Mouse (Mus musculus) embryonic facial prominence, embryonic 15.5 days (tissue): Measurements from ENCODE around the gene Arhgap45. TPM values are rescaled to one million over a fixed set of nuclear protein-coding genes. Genes with fewer than 3 reads are reported as not detected.

ENCODE experiments used
- ATAC-seq: fragments of 200-750 bp; cut with Nextera tagmentation; 2 replicates; pipeline ENCODE4 v1.8.0; 2017; ENCODE audit warnings: low read depth, moderate TSS enrichment; ENCODE audit not compliant: insufficient number of reproducible peaks, low FRiP score, low TSS enrichment
- H3K27ac ChIP-seq: fragments of 300-500 bp; sonication (generic); replicated peaks from 2 replicates; pipeline ENCODE4 v1.5.1; 2015; ENCODE audit warnings: mild to moderate bottlenecking, inconsistent platforms
- H3K27me3 ChIP-seq: fragments of 300-500 bp; sonication (generic); 2 replicates; pipeline ENCODE4 v1.6.1; 2015; ENCODE audit warnings: inconsistent platforms
- H3K36me3 ChIP-seq: fragments of 300-500 bp; sonication (generic); 2 replicates; pipeline ENCODE4 v1.6.1; 2015; ENCODE audit warnings: mild to moderate bottlenecking, inconsistent platforms
- H3K4me1 ChIP-seq: fragments of 300-500 bp; sonication (generic); 2 replicates; pipeline ENCODE4 v1.6.1; 2015; ENCODE audit warnings: inconsistent platforms
- H3K4me2 ChIP-seq: fragments of 300-500 bp; sonication (generic); replicated peaks from 2 replicates; pipeline ENCODE4 v1.6.1; 2015; ENCODE audit warnings: mild to moderate bottlenecking, inconsistent platforms
- H3K4me3 ChIP-seq: fragments of 300-500 bp; sonication (generic); replicated peaks from 2 replicates; pipeline ENCODE4 v1.5.1; 2015; ENCODE audit warnings: mild to moderate bottlenecking, inconsistent platforms
- H3K9ac ChIP-seq: fragments of 300-500 bp; sonication (generic); 2 replicates; pipeline ENCODE4 v1.6.1; 2015; ENCODE audit warnings: inconsistent platforms
- H3K9me3 ChIP-seq: fragments of 300-500 bp; sonication (generic); replicated peaks from 2 replicates; pipeline ENCODE4 v1.6.1; 2016; ENCODE audit warnings: inconsistent platforms
- WGBS: fragments of 180-500 bp; shearing (Covaris S2); methylation state at CpG from one replicate; pipeline ENCODE4 v1.1.7; 2015; 5-methylcytosine and 5-hydroxymethylcytosine counted together
- polyA plus RNA-seq: library from polyadenylated mRNA; unstranded; fragments of >200 nt; fragmentation: Nextera tagmentation; extraction: Ambion mirVana; gene quantifications from 2 replicates; pipeline ENCODE4 v1.2.1, GENCODE M21; 2015

The Arhgap45 gene
- 5.1 and 6.2 TPM in 2 replicates for polyA plus RNA-seq

DNA sequence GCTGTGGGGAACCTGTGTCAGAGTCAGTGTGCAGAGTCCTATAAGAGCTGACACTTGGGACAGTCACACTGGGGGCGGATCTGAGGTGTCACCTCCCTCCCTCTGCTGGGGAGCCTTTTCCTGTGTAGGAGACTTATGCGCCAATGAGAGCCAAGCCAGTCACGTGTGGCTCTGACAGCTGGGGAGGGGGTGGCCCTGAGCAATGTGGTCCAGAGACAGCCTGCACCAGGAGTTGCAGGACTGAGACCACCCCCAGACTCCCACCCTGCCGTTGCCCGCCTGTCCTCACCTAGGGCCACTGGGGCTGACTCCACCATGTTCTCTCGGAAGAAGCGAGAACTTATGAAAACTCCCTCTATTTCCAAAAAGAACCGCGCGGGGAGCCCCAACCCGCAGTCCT, at the start of gene Arhgap45:
TSS of gene Arhgap45 (plus strand) at position 143 of the 400 bp plus-strand sequence.
- H3K4me3 ChIP-seq, result no peak within 1 kb of the TSS
- H3K9me3 ChIP-seq, result no peaks in the 10 kb centered on the region
- 70% methylated on average over 11 of the region's 11 CpGs for WGBS
- H3K4me1 ChIP-seq, result peaks cover 28% of the 10 kb centered on the region
- peaks cover 45% of the 10 kb centered on the region for H3K27me3 ChIP-seq
- H3K4me2 ChIP-seq, result no peak within 1 kb of the TSS
- H3K36me3 ChIP-seq, result peaks cover 3% of the 10 kb centered on the region; the same call in 1 of the 2 replicates
- no peak for ATAC-seq
- no peak within 1 kb of the TSS for H3K27ac ChIP-seq
- H3K9ac ChIP-seq, result no peak within 1 kb of the TSS

- ATAC-seq, result no peak
Observed at GRCm38 (mm10) chr10:79966886-79967400, 49.5 kb upstream of the Arhgap45 start.

GRCm38 (mm10) chr10:79968181-79968580, 48.3 kb upstream of the Arhgap45 start:
- Histone ChIP-seq H3K27ac (no peak overlapping the region), H3K9ac (no peak overlapping the region), H3K4me3 (no peak overlapping the region), H3K9me3 (no peaks in the 10 kb centered on the region), H3K4me1 (peaks cover 19% of the 10 kb centered on the region), H3K27me3 (no peaks in the 10 kb centered on the region), H3K4me2 (no peak overlapping the region), H3K36me3 (peaks cover 49% of the 10 kb centered on the region)
- 84% methylated on average over 1 of the region's 1 CpGs for WGBS
- ATAC-seq, result no peak

More at GRCm38 (mm10) chr10:79966886-79967400, 49.5 kb upstream of the Arhgap45 start:
- 90% methylated on average over 5 of the region's 5 CpGs for WGBS
- Histone ChIP-seq H3K4me3 (no peak overlapping the region), H3K27ac (no peak overlapping the region), H3K9ac (no peak overlapping the region), H3K36me3 (peaks cover 60% of the 10 kb centered on the region), H3K9me3 (no peaks in the 10 kb centered on the region), H3K27me3 (no peaks in the 10 kb centered on the region), H3K4me2 (no peak overlapping the region), H3K4me1 (peaks cover 19% of the 10 kb centered on the region)

GRCm38 (mm10) chr10:79969124-79969568, 47.3 kb upstream of the Arhgap45 start:
- no peak overlapping the region for H3K4me3 ChIP-seq

GRCm38 (mm10) chr10:79970415-79971182, 45.9 kb upstream of the Arhgap45 start, which contains the start of gene Grin3b:
TSS of gene Grin3b (plus strand) at chr10:79970715.
- 3% methylated on average over 47 of the region's 47 CpGs for whole genome bisulfite sequencing
- peak within 1 kb of the TSS; percentile 54 for H3K9ac ChIP-seq
- H3K4me1 ChIP-seq, result peaks cover 19% of the 10 kb centered on the region
- peak within 1 kb of the TSS; percentile 54 for H3K4me3 ChIP-seq
- peaks cover 40% of the 10 kb centered on the region for H3K36me3 ChIP-seq
- ATAC-seq, result no peak
- peak within 1 kb of the TSS; percentile 98 for H3K4me2 ChIP-seq
- H3K27ac ChIP-seq, result no peak within 1 kb of the TSS; the same call in 1 of the 2 replicates
- H3K9me3 ChIP-seq, result no peaks in the 10 kb centered on the region
- H3K27me3 ChIP-seq, result no peaks in the 10 kb centered on the region

More at GRCm38 (mm10) chr10:79969124-79969568, 47.3 kb upstream of the Arhgap45 start:
- H3K4me1 ChIP-seq, result peaks cover 19% of the 10 kb centered on the region
- peaks cover 42% of the 10 kb centered on the region for H3K36me3 ChIP-seq
- H3K27ac ChIP-seq, result no peak overlapping the region
- no peak overlapping the region for H3K9ac ChIP-seq
- WGBS, result 17% methylated on average over 3 of the region's 3 CpGs
- ATAC-seq, result no peak
- no peaks in the 10 kb centered on the region for H3K27me3 ChIP-seq
- H3K4me2 ChIP-seq, result no peak overlapping the region
- no peaks in the 10 kb centered on the region for H3K9me3 ChIP-seq

GRCm38 (mm10) chr10:79971183-79971497, 45.3 kb upstream of the Arhgap45 start:
- WGBS, result 1% methylated on average over 21 of the region's 21 CpGs
- peak overlapping the region; percentile 54 for H3K4me3 ChIP-seq
- H3K9me3 ChIP-seq, result no peaks in the 10 kb centered on the region
- ATAC-seq, result 0 out of 2 replicates have a peak, but pooled peaks have one; percentile 12
- peaks cover 40% of the 10 kb centered on the region for H3K36me3 ChIP-seq
- peaks cover 19% of the 10 kb centered on the region for H3K4me1 ChIP-seq
- no peak overlapping the region; the same call in 1 of the 2 replicates for H3K27ac ChIP-seq
- H3K27me3 ChIP-seq, result no peaks in the 10 kb centered on the region
- peak overlapping the region; percentile 98 for H3K4me2 ChIP-seq
- peak overlapping the region; percentile 54 for H3K9ac ChIP-seq

DNA sequence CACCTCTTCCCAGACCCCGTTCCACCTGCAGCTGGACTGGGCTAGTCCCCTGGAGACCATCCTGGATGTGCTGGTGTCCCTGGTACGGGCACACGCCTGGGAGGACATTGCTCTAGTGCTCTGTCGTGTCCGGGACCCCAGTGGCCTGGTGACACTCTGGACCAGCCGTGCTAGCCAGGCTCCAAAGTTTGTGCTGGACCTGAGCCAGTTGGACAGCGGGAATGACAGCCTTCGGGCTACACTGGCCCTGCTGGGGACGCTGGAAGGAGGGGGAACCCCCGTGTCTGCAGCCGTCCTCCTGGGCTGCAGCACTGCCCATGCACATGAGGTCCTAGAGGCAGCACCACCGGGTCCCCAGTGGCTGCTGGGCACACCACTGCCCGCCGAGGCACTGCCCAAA, 43.6 kb upstream of the Arhgap45 start:
- no peak overlapping the region for H3K4me3 ChIP-seq
- H3K27ac ChIP-seq, result no peak overlapping the region
- 0 out of 2 replicates have a peak, but pooled peaks cover 5% of the 10 kb centered on the region for H3K9me3 ChIP-seq
- H3K4me2 ChIP-seq, result no peak overlapping the region
- ATAC-seq, result no peak
- peaks cover 19% of the 10 kb centered on the region for H3K4me1 ChIP-seq
- H3K27me3 ChIP-seq, result no peaks in the 10 kb centered on the region
- H3K36me3 ChIP-seq, result peaks cover 40% of the 10 kb centered on the region
- H3K9ac ChIP-seq, result no peak overlapping the region
- WGBS, result 66% methylated on average over 14 of the region's 14 CpGs

GRCm38 (mm10) chr10:79974087-79974486, 42.4 kb upstream of the Arhgap45 start:
- 90% methylated on average over 21 of the region's 21 CpGs for WGBS
- ATAC-seq, result no peak
- Histone ChIP-seq H3K36me3 (peaks cover 50% of the 10 kb centered on the region), H3K27ac (no peak overlapping the region), H3K27me3 (no peaks in the 10 kb centered on the region), H3K9ac (no peak overlapping the region), H3K4me2 (no peak overlapping the region), H3K9me3 (0 out of 2 replicates have a peak, but pooled peaks cover 5% of the 10 kb centered on the region), H3K4me3 (no peak overlapping the region), H3K4me1 (peaks cover 18% of the 10 kb centered on the region)

DNA sequence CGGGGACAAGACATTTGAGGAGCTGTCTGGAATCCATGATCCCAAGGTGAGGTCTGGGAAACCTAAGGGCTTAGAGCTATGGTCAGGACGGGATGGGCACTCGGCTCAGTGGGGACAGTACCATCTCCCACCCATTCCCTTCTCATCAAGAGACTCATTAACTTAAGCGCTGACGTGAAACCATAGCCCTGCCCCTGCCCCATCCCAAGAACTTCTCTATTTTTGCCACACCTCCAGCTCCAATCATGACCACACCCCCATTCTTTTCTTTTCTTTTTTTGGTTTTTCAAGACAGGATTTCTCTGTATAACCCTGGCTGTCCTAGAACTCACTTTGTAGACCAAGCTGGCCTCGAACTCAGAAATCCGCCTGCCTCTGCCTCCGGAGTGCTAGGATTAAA, 41.8 kb upstream of the Arhgap45 start:
- Histone ChIP-seq H3K4me2 (no peak overlapping the region), H3K27ac (no peak overlapping the region), H3K9me3 (0 out of 2 replicates have a peak, but pooled peaks cover 5% of the 10 kb centered on the region), H3K9ac (no peak overlapping the region), H3K4me3 (no peak overlapping the region), H3K27me3 (no peaks in the 10 kb centered on the region), H3K36me3 (peaks cover 51% of the 10 kb centered on the region), H3K4me1 (peaks cover 13% of the 10 kb centered on the region)
- no peak for ATAC-seq
- whole genome bisulfite sequencing, result 83% methylated on average over 8 of the region's 8 CpGs

DNA sequence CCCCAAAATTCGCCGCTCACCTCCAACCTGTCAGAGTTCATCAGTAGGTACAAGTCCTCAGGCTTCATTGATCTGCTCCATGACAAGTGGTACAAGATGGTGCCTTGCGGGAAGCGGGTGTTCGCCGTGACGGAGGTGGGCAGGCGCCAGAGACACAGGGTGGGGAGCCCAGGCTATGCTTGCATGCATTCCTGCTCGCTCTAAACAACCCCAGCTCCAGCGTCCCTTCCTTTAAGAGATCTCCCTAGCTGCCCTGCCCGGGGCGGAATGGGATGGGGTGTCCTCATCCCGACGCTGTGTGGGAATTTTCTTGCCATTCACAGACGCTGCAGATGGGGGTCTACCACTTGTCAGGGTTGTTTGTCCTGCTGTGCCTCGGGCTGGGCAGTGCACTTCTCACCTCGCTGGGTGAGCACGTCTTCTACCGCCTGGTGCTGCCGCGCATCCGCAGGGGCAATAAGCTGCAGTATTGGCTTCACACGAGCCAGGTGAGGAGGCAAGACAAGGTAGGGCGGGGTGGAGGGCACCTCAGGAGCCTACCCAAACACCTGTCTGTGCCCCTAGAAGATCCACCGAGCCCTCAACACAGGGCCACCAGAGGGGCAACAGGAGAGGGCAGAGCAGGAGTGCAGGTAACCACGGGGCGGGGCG, 40.3 kb upstream of the Arhgap45 start:
- no peak overlapping the region for H3K27ac ChIP-seq
- ATAC-seq, result no peak
- no peaks in the 10 kb centered on the region for H3K27me3 ChIP-seq
- no peak overlapping the region for H3K4me2 ChIP-seq
- no peak overlapping the region for H3K9ac ChIP-seq
- 89% methylated on average over 27 of the region's 28 CpGs for WGBS
- H3K4me3 ChIP-seq, result no peak overlapping the region
- peaks cover 12% of the 10 kb centered on the region for H3K4me1 ChIP-seq
- H3K36me3 ChIP-seq, result peaks cover 56% of the 10 kb centered on the region
- H3K9me3 ChIP-seq, result 0 out of 2 replicates have a peak, but pooled peaks cover 5% of the 10 kb centered on the region

DNA sequence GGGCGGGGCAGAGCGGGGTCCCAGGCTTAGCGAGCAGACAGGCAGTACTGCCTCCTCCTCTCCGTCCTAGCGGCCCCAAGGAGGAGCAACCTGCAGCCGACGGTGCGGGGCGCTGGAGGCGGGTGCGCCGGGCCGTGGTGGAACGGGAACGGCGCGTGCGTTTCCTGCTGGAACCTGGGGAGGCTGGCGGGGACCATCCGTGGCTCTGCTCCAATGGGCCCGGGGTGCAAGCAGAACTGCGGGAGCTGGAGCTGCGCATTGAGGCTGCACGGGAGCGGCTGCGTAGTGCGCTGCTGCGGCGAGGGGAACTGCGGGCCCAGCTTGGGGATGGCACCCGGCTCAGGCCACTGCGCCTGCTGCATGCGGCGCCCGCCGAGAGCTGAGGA, 39.7 kb upstream of the Arhgap45 start:
- H3K27ac ChIP-seq, result no peak overlapping the region
- no peak overlapping the region for H3K4me2 ChIP-seq
- WGBS, result 72% methylated on average over 34 of the region's 36 CpGs
- H3K27me3 ChIP-seq, result no peaks in the 10 kb centered on the region
- H3K4me3 ChIP-seq, result no peak overlapping the region
- peaks cover 15% of the 10 kb centered on the region for H3K4me1 ChIP-seq
- H3K9ac ChIP-seq, result no peak overlapping the region
- peaks cover 56% of the 10 kb centered on the region for H3K36me3 ChIP-seq
- ATAC-seq, result no peak
- 0 out of 2 replicates have a peak, but pooled peaks cover 5% of the 10 kb centered on the region for H3K9me3 ChIP-seq
